Mouse (Mus musculus) E14TG2a.4 (cell line): ENCODE measurements around the gene Raph1.

Source experiments
- CTCF ChIP-seq: conservative IDR thresholded peaks from 2 replicates; pipeline ENCODE4 v1.5.1; 2014; ENCODE audit warnings: low read length
- POU5F1 ChIP-seq: IDR thresholded peaks from 2 replicates; pipeline ENCODE4 v1.6.1; 2014; ENCODE audit warnings: low read length, borderline replicate concordance

DNA sequence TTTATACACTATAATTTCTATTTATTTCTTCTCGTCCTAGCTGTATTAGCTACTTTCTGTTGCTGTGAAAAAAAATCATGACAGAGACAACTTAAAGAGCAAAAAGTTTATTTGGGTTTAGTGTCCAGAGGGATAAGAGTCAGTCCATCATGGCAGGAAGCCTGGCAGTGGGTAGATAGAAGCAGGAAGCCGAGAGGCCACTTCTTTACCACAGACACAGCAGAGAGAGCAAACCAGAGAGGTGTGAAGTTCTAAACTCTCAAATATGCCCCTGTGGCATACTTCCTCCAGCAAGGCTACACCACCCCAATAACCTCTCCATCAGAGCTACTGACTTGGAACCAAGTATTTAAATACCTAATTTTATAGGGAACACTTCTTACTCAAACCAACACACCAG lies 36.3 kb downstream of the Raph1 start:
- no peak for TF ChIP-seq CTCF
- no peak for TF ChIP-seq POU5F1
